In the genomic region with DNA sequence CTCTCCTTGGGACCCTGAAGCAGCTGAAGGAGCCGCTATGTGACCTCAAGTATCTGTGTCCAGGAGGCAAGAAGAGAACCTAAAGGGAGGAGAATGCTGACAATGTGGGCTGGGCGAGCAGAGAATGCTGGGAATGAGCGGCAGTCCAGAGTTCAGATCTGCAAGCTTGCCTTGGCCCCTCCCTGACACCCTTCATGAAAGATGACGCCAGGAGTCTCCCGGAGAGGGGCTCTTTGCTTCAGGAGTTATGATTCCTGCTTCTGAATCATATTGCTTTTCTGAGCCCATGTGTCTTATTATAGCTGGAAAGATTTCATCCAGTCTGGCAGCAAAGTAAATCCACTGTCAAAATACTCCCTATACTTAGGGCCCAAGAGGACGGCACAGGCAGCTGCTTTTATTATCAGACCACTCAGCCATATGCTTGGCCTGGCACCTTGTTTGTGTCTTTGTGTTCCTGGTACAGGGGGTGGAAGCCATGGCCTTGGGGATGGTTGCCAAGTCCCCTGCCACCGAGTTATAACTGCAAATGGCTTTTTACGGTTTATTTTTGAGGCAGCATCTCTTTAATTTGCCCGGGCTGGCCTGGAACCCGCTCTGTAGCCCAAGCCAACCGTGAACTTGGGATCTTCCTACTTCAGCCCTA, we compare ENCODE assay signal across 10 mouse cellular contexts. TPM values are rescaled to one million over a fixed set of nuclear protein-coding genes. Genes with fewer than 3 reads are reported as not detected.
A peak's percentile ranks its signal among the peaks of the same experiment; 100 is the strongest.
DNase-seq lines count a peak whose midpoint lies in the region; ATAC-seq and TF ChIP-seq lines count a peak whose summit lies in the region.
"Had no signal": no experiment of that assay in that cellular context is flagged by ENCODE, and none has a peak within 500 bp of the region (broad histone marks: within the 10 kb centered on the region; RNA-seq: fewer than 3 reads in every experiment).

No protein-coding gene starts in this region.

- no peak overlapping the region for H3K9ac ChIP-seq in forebrain, embryonic 16.5 days (replicated peaks; ENCODE audit: low read depth, low read length)

- 37% methylated on average over 11 of the region's 11 CpGs for WGBS in forebrain, embryonic 16.5 days
- 90% methylated on average over 11 of the region's 11 CpGs for WGBS in thymus, adult 2 months

- TF ChIP-seq POLR2A in thymus, adult 2 months (IDR thresholded peaks at IDR 0.05; ENCODE audit: control insufficient read depth, extremely low read depth, insufficient read depth, low read length, poor library complexity): no peak

- H3K27ac ChIP-seq in forebrain, embryonic 16.5 days (ENCODE audit: low read length): peak overlapping the region; percentile 55
- H3K27ac ChIP-seq in thymus, adult 2 months (ENCODE audit: control insufficient read depth, insufficient read depth, low read length): no peak overlapping the region

- H3K9me3 ChIP-seq in forebrain, embryonic 16.5 days (ENCODE audit: control insufficient read depth, low read length): no peaks in the 10 kb centered on the region

- no peaks in the 10 kb centered on the region for H3K27me3 ChIP-seq in forebrain, embryonic 16.5 days (replicated peaks; ENCODE audit: control insufficient read depth, insufficient read depth, low read length)
- H3K27me3 ChIP-seq in thymus, adult 2 months (ENCODE audit: control insufficient read depth, insufficient read depth, low read length): no peaks in the 10 kb centered on the region

- no peaks in the 10 kb centered on the region for H3K36me3 ChIP-seq in forebrain, embryonic 16.5 days (ENCODE audit: control insufficient read depth, insufficient read depth)
- no peaks in the 10 kb centered on the region for H3K36me3 ChIP-seq in thymus, adult 2 months (ENCODE audit: control insufficient read depth, insufficient read depth, low read length)

- H3K4me2 ChIP-seq in forebrain, embryonic 16.5 days (ENCODE audit: low read length): no peak overlapping the region

- no peak for TF ChIP-seq CTCF in thymus, adult 2 months (IDR thresholded peaks at IDR 0.05; ENCODE audit: borderline replicate concordance, control insufficient read depth, extremely low read depth, insufficient read depth, low read length, poor library complexity)

- peaks cover 10% of the 10 kb centered on the region for H3K4me1 ChIP-seq in forebrain, embryonic 16.5 days (replicated peaks; ENCODE audit: control insufficient read depth, insufficient read depth, low read length)
- H3K4me1 ChIP-seq in thymus, adult 2 months (replicated peaks; ENCODE audit: control insufficient read depth, insufficient read depth, low read length): no peaks in the 10 kb centered on the region

- DNase-seq in cerebellum, postnatal 10 days: peak; percentile 52 to 70
- no peak for DNase-seq in cerebellum, postnatal 25 days
- peak; percentile 60 for DNase-seq in left cerebral cortex, postnatal 4 days
- DNase-seq in left cerebral cortex, adult 9 months (ENCODE audit: low spot score in 2 of 2): no peak
- DNase-seq in kidney, postnatal 25 days: peak; percentile 72 to 82
- no peak for DNase-seq in layer of hippocampus, postnatal 36 days
- no peak for DNase-seq in thymus, adult 2 months
- DNase-seq: cerebellum, postnatal 36 days; spleen, adult 18-20 months had no signal

- H3K4me3 ChIP-seq in forebrain, embryonic 16.5 days (replicated peaks; ENCODE audit: low read length): no peak overlapping the region
- no peak overlapping the region for H3K4me3 ChIP-seq in thymus, adult 2 months (ENCODE audit: control insufficient read depth, insufficient read depth, low read length)

- intact Hi-C loops in left cerebral cortex, postnatal 4 days (cut with DNase I): no loop called here

- ATAC-seq in forebrain, embryonic 16.5 days: no peak

RNA-seq across cellular contexts. Expression of a gene that starts 25.8 kb away (rescaled TPM):
- total RNA-seq in left cerebral cortex, postnatal 4 days (2021): 100 to 1,000 TPM; 218 to 220 TPM
- polyA plus RNA-seq in forebrain, embryonic 16.5 days (2015; fragmentation: Nextera tagmentation; extraction: Ambion mirVana): 188 and 194 TPM in 2 replicates
- total RNA-seq in layer of hippocampus, postnatal 36 days (2021): 100 to 1,000 TPM; 181 to 192 TPM
- 81.7 and 82.8 TPM in 2 replicates for polyA plus RNA-seq in thymus, adult 2 months (2012; rRNA removed)

RNA-seq across cellular contexts. Expression of a gene that starts 31.1 kb away (rescaled TPM):
- 10 to 100 TPM; 37.3 to 44.1 TPM for total RNA-seq in left cerebral cortex, postnatal 4 days (2021)
- polyA plus RNA-seq in forebrain, embryonic 16.5 days (2015; fragmentation: Nextera tagmentation; extraction: Ambion mirVana): 29.1 and 29.8 TPM in 2 replicates
- total RNA-seq in layer of hippocampus, postnatal 36 days (2021): 10 to 100 TPM; 49.6 to 50.1 TPM
- 84.7 and 91.9 TPM in 2 replicates for polyA plus RNA-seq in thymus, adult 2 months (2012; rRNA removed)

Comparison
In these comparisons a context has a peak if more than half of its experiments do, and no peak if none do; other contexts are left out.
1. DNase-seq: peak in cerebellum, postnatal 10 days (2 of 2), left cerebral cortex, postnatal 4 days (single experiment) and kidney, postnatal 25 days (2 of 2); none in cerebellum, postnatal 25 days (0 of 2), left cerebral cortex, adult 9 months (0 of 2), layer of hippocampus, postnatal 36 days (0 of 2) and thymus, adult 2 months (single experiment).